Mouse (Mus musculus) MEL (cell line): ENCODE results near the gene Add1. TPM values are rescaled to one million over a fixed set of nuclear protein-coding genes. Genes with fewer than 3 reads are reported as not detected.

Source experiments
- DNase-seq: peaks from one replicate; pipeline ENCODE4 v3.0.0; 2011; ENCODE audit warnings: low read depth, low spot score
- H3K27ac ChIP-seq: 2 replicates; pipeline ENCODE4 v1.5.1; 2012; ENCODE audit warnings: low read depth, mild to moderate bottlenecking, control low read depth, low read length, moderate library complexity; ENCODE audit not compliant: control insufficient read depth
- H3K27me3 ChIP-seq, 2 experiments: fragments of 150-350 bp in 1 of 2; sonication (generic) in 1 of 2; 2 replicates each; pipeline ENCODE4 v1.6.1; 2012; ENCODE audit warnings: low read length in 2 of 2, mild to moderate bottlenecking in 2 of 2, improper control_type of control experiment in 1 of 2, moderate library complexity in 1 of 2; ENCODE audit not compliant: insufficient read depth in 2 of 2, control insufficient read depth in 1 of 2
- H3K36me3 ChIP-seq, 2 experiments: 2 replicates each; pipeline ENCODE4 v1.6.1; 2012 to 2014; ENCODE audit warnings: low read length in 2 of 2, improper control_type of control experiment in 1 of 2, inconsistent platforms in 1 of 2, mild to moderate bottlenecking in 1 of 2; ENCODE audit not compliant: insufficient read depth in 2 of 2, control insufficient read depth in 1 of 2
- H3K4me1 ChIP-seq, 2 experiments: fragments of 150-350 bp in 1 of 2; sonication (generic) in 1 of 2; 2 replicates each; pipeline ENCODE4 v1.6.1; 2012; ENCODE audit warnings: low read length in 2 of 2, improper control_type of control experiment in 1 of 2, mild to moderate bottlenecking in 1 of 2; ENCODE audit not compliant: insufficient read depth in 2 of 2, control insufficient read depth in 1 of 2
- H3K4me3 ChIP-seq, 2 experiments: fragments of 150-350 bp in 1 of 2; sonication (generic) in 1 of 2; 2 replicates each; pipeline ENCODE4 v1.5.1; 2012; ENCODE audit warnings: low read depth in 2 of 2, low read length in 2 of 2, mild to moderate bottlenecking in 2 of 2, moderate library complexity in 2 of 2, control low read depth in 1 of 2, improper control_type of control experiment in 1 of 2; ENCODE audit not compliant: control insufficient read depth in 1 of 2, insufficient read depth in 1 of 2
- H3K79me2 ChIP-seq: 2 replicates; pipeline ENCODE4 v1.6.1; 2012; ENCODE audit warnings: mild to moderate bottlenecking, low read length, moderate library complexity; ENCODE audit not compliant: control insufficient read depth, poor library complexity, insufficient read depth
- H3K9ac ChIP-seq: 2 replicates; pipeline ENCODE4 v1.6.1; 2012; ENCODE audit warnings: low read depth, mild to moderate bottlenecking, control low read depth, low read length, moderate library complexity; ENCODE audit not compliant: control insufficient read depth, poor library complexity, severe bottlenecking
- H3K9me3 ChIP-seq: fragments of 150-350 bp; sonication (generic); replicated peaks from 2 replicates; pipeline ENCODE4 v1.6.1; 2012; ENCODE audit warnings: mild to moderate bottlenecking, low read length, improper control_type of control experiment, moderate library complexity; ENCODE audit not compliant: insufficient read depth
- BHLHE40 ChIP-seq: IDR thresholded peaks from 2 replicates; pipeline ENCODE4 v1.6.1; 2012; ENCODE audit warnings: low read depth, mild to moderate bottlenecking, inconsistent platforms, low read length, improper control_type of control experiment, borderline replicate concordance
- ELF1 ChIP-seq: IDR thresholded peaks from 2 replicates; pipeline ENCODE4 v1.6.1; 2014; ENCODE audit warnings: low read depth, mild to moderate bottlenecking, inconsistent platforms, low read length, improper control_type of control experiment, moderate library complexity
- EP300 ChIP-seq, 2 experiments: IDR thresholded peaks; 2 replicates each; pipeline ENCODE4 v1.6.1; 2011; ENCODE audit warnings: improper control_type of control experiment in 2 of 2, low read length in 2 of 2, low read depth in 1 of 2, mild to moderate bottlenecking in 1 of 2
- ETS1 ChIP-seq: IDR thresholded peaks from 2 replicates; pipeline ENCODE4 v1.6.1; 2012; ENCODE audit warnings: low read depth, mild to moderate bottlenecking, inconsistent platforms, low read length, improper control_type of control experiment, moderate library complexity
- GATA1 ChIP-seq: IDR thresholded peaks from 2 replicates; pipeline ENCODE4 v1.6.1; 2011; ENCODE audit warnings: low read depth, low read length, improper control_type of control experiment
- HCFC1 ChIP-seq: IDR thresholded peaks from 2 replicates; pipeline ENCODE4 v1.6.1; 2012; ENCODE audit warnings: low read depth, mild to moderate bottlenecking, inconsistent platforms, low read length, improper control_type of control experiment, moderate library complexity
- JUND ChIP-seq: IDR thresholded peaks from 2 replicates; pipeline ENCODE4 v1.6.1; 2011; ENCODE audit warnings: low read depth, mild to moderate bottlenecking, improper control_type of control experiment, low read length
- KAT2A ChIP-seq: conservative IDR thresholded peaks from 2 replicates; pipeline ENCODE4 v1.6.1; 2012; ENCODE audit warnings: low read depth, low read length, improper control_type of control experiment, inconsistent platforms
- MAFK ChIP-seq: IDR thresholded peaks from 2 replicates; pipeline ENCODE4 v1.6.1; 2011; ENCODE audit warnings: low read depth, mild to moderate bottlenecking, low read length, improper control_type of control experiment, borderline replicate concordance
- MAX ChIP-seq: IDR thresholded peaks from 2 replicates; pipeline ENCODE4 v1.6.1; 2011; ENCODE audit warnings: low read length, improper control_type of control experiment
- MAZ ChIP-seq: IDR thresholded peaks from 2 replicates; pipeline ENCODE4 v1.6.1; 2012; ENCODE audit warnings: low read depth, mild to moderate bottlenecking, inconsistent platforms, low read length, improper control_type of control experiment
- MEF2A ChIP-seq: IDR thresholded peaks from 2 replicates; pipeline ENCODE4 v1.6.1; 2014; ENCODE audit warnings: low read depth, mild to moderate bottlenecking, inconsistent platforms, low read length, improper control_type of control experiment; ENCODE audit not compliant: poor library complexity, insufficient replicate concordance, severe bottlenecking; ENCODE audit errors: extremely low read depth
- MXI1 ChIP-seq: IDR thresholded peaks from 2 replicates; pipeline ENCODE4 v1.6.1; 2011; ENCODE audit warnings: mild to moderate bottlenecking, low read depth, low read length, improper control_type of control experiment
- MYB ChIP-seq: IDR thresholded peaks from 2 replicates; pipeline ENCODE4 v1.6.1; 2011; ENCODE audit warnings: mild to moderate bottlenecking, low read depth, low read length, improper control_type of control experiment
- NELFE ChIP-seq: IDR thresholded peaks from 2 replicates; pipeline ENCODE4 v1.6.1; 2011; ENCODE audit warnings: low read depth, low read length, improper control_type of control experiment
- NRF1 ChIP-seq: IDR thresholded peaks from 2 replicates; pipeline ENCODE4 v1.6.1; 2014; ENCODE audit warnings: low read depth, mild to moderate bottlenecking, inconsistent platforms, low read length, improper control_type of control experiment, moderate library complexity; ENCODE audit not compliant: poor library complexity, insufficient read depth, severe bottlenecking
- POLR2A ChIP-seq, 2 experiments: IDR thresholded peaks; 2 replicates each; pipeline ENCODE4 v1.6.1; 2011 to 2012; ENCODE audit warnings: low read length in 2 of 2, mild to moderate bottlenecking in 2 of 2, control low read depth in 1 of 2, improper control_type of control experiment in 1 of 2, low read depth in 1 of 2, moderate library complexity in 1 of 2; ENCODE audit not compliant: control insufficient read depth in 1 of 2, insufficient read depth in 1 of 2, poor library complexity in 1 of 2
- POLR2AphosphoS2 ChIP-seq: IDR thresholded peaks from 2 replicates; pipeline ENCODE4 v1.6.1; 2011; ENCODE audit warnings: low read length, improper control_type of control experiment
- RCOR1 ChIP-seq: IDR thresholded peaks from 2 replicates; pipeline ENCODE4 v1.6.1; 2012; ENCODE audit warnings: low read depth, mild to moderate bottlenecking, inconsistent platforms, low read length, improper control_type of control experiment
- SIN3A ChIP-seq: IDR thresholded peaks from 2 replicates; pipeline ENCODE4 v1.6.1; 2012; ENCODE audit warnings: low read length, improper control_type of control experiment, inconsistent platforms
- SMC3 ChIP-seq: IDR thresholded peaks from 2 replicates; pipeline ENCODE4 v1.6.1; 2011; ENCODE audit warnings: low read depth, low read length, improper control_type of control experiment
- TAL1 ChIP-seq: IDR thresholded peaks from 2 replicates; pipeline ENCODE4 v1.6.1; 2012; ENCODE audit warnings: mild to moderate bottlenecking, inconsistent platforms, low read length, moderate library complexity, mixed read lengths
- TBP ChIP-seq: IDR thresholded peaks from 2 replicates; pipeline ENCODE4 v1.8.0; 2011; ENCODE audit warnings: low read depth, low read length, improper control_type of control experiment
- TCF12 ChIP-seq: IDR thresholded peaks from 2 replicates; pipeline ENCODE4 v1.6.1; 2014; ENCODE audit warnings: low read depth, mild to moderate bottlenecking, inconsistent platforms, low read length, improper control_type of control experiment, moderate library complexity
- UBTF ChIP-seq: IDR thresholded peaks from 2 replicates; pipeline ENCODE4 v1.6.1; 2012; ENCODE audit warnings: low read depth, mild to moderate bottlenecking, inconsistent platforms, low read length, improper control_type of control experiment, moderate library complexity, borderline replicate concordance; ENCODE audit not compliant: insufficient read depth
- USF2 ChIP-seq, 2 experiments: IDR thresholded peaks; 2 replicates each; pipeline ENCODE4 v1.6.1; 2011 to 2012; ENCODE audit warnings: improper control_type of control experiment in 2 of 2, low read length in 2 of 2, borderline replicate concordance in 1 of 2, inconsistent platforms in 1 of 2, low read depth in 1 of 2, mild to moderate bottlenecking in 1 of 2; ENCODE audit not compliant: insufficient read depth in 1 of 2
- ZC3H11A ChIP-seq: IDR thresholded peaks from 2 replicates; pipeline ENCODE4 v1.6.1; 2012; ENCODE audit warnings: low read depth, mild to moderate bottlenecking, inconsistent platforms, low read length, improper control_type of control experiment
- ZNF384 ChIP-seq: IDR thresholded peaks from 2 replicates; pipeline ENCODE4 v1.6.1; 2012; ENCODE audit warnings: low read depth, mild to moderate bottlenecking, inconsistent platforms, low read length, improper control_type of control experiment
- polyA plus RNA-seq, 2 experiments: library from polyadenylated mRNA; stranded (reverse) in 1 of 2; unstranded in 1 of 2; fragments of >175 nt in 1 of 2; fragments of >200 nt in 1 of 2; gene quantifications; 2 replicates each; pipeline versions ENCODE4 v1.2.1 to v1.2.4; 2012; ENCODE audit warnings: low replicate concordance in 2 of 2, low read depth in 1 of 2; ENCODE audit not compliant: insufficient read length in 2 of 2, insufficient read depth in 1 of 2, missing spikeins in 1 of 2
- total RNA-seq: library from RNA; depleted of rRNA; stranded (reverse); fragments of 300-350 nt; gene quantifications from 2 replicates; pipeline ENCODE4 v1.2.3, GENCODE M21; 2012

The Add1 gene
- total and polyA plus RNA-seq, 3 experiments: 79.3 to 127 TPM; not detected in 1

DNA sequence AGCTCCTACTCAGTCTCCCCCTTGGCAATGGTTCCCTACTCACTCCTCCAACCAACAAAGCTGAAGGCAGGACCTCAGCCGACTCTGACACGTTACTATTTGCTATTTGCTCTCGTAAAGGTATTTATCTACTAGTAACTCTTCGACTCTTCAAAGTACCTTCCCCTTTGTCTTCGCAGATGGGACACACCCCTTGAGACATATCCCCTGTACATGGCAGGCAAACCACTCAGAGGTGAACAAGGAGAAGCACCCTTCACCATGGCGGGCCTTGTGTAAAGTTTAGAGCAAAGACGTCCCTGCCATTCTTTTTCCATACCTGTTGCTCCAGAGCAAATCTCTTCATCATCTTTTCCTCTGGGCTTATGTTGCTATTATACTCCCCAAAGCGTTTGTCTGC lies 84.1 kb downstream of the Add1 start:
- Histone ChIP-seq H3K4me1 (peaks cover 5 to 14% of the 10 kb centered on the region in 2 experiments; a peak in 3 of 4 replicates), H3K4me3 (no peak overlapping the region), H3K27ac (no peak overlapping the region), H3K79me2 (peaks cover 21% of the 10 kb centered on the region), H3K36me3 (peaks cover 25 to 30% of the 10 kb centered on the region in 2 experiments), H3K27me3 (no peaks in the 10 kb centered on the region), H3K9me3 (no peaks in the 10 kb centered on the region), H3K9ac (no peak overlapping the region)
- TF ChIP-seq SIN3A: no peak
- TF ChIP-seq ETS1: no peak
- TF ChIP-seq POLR2AphosphoS2: no peak
- no peak for TF ChIP-seq MAX
- peak; percentile 19 for DNase-seq

GRCm38 (mm10) chr5:34659686-34660590 lies 86.5 kb downstream of the Add1 start, which contains the start of the genes Nop14 and Grk4:
Gene Nop14 (minus strand): TSS chr5:34660148.
Gene Grk4 (plus strand): TSS chr5:34660379.
- Histone ChIP-seq H3K9ac (peak within 1 kb of the TSS; percentile 86), H3K79me2 (peaks cover 21% of the 10 kb centered on the region), H3K27me3 (no peaks in the 10 kb centered on the region), H3K27ac (peak within 1 kb of the TSS; percentile 81), H3K4me3 (peak within 1 kb of the TSS; percentile 81 to 87), H3K9me3 (no peaks in the 10 kb centered on the region), H3K36me3 (peaks cover 9 to 19% of the 10 kb centered on the region in 2 experiments; a peak in 3 of 4 replicates), H3K4me1 (peaks cover 5 to 14% of the 10 kb centered on the region in 2 experiments; a peak in 3 of 4 replicates)
- peak; percentile 100 for DNase-seq
- TF ChIP-seq RCOR1 (no peak), ETS1 (peak; percentile 43; the same call in 1 of the 2 replicates), UBTF (no peak; the same call in none of the 2 replicates), MXI1 (peak; percentile 99), NRF1 (no peak; the same call in 1 of the 2 replicates), MYB (no peak), ZNF384 (no peak), JUND (no peak), TAL1 (no peak), EP300 (IDR thresholded peaks at IDR 0.05; ENCODE audit: low read depth in 1 of 2, low read length in 2 of 2) (no peak), HCFC1 (peak; percentile 94), TCF12 (peak; percentile 30), MEF2A (no peak), KAT2A (peak; percentile 100), POLR2AphosphoS2 (peak; percentile 99), POLR2A (IDR thresholded peaks at IDR 0.05; ENCODE audit: control insufficient read depth in 1 of 2, insufficient read depth in 1 of 2, low read depth in 1 of 2, low read length in 2 of 2, poor library complexity in 1 of 2) (peak; percentile 94 to 100), TBP (peak; percentile 97), GATA1 (peak; percentile 37; the same call in 1 of the 2 replicates), MAZ (no peak), SIN3A (peak; percentile 99), MAX (peak; percentile 91), USF2 (IDR thresholded peaks at IDR 0.05; ENCODE audit: borderline replicate concordance in 1 of 2, insufficient read depth in 1 of 2, low read depth in 1 of 2, low read length in 2 of 2) (no peak), SMC3 (peak; percentile 67), ZC3H11A (0 out of 2 replicates have a peak, but pooled peaks have one; percentile 16), BHLHE40 (no peak), ELF1 (peak; percentile 99), NELFE (peak; percentile 100), MAFK (no peak)
